Mouse (Mus musculus): ENCODE measurements around the gene Gpd2. TPM values are rescaled to one million over a fixed set of nuclear protein-coding genes. Genes with fewer than 3 reads are reported as not detected.

Gene Gpd2
- polyA plus RNA-seq, 1 experiment, result 11.1 TPM

DNA sequence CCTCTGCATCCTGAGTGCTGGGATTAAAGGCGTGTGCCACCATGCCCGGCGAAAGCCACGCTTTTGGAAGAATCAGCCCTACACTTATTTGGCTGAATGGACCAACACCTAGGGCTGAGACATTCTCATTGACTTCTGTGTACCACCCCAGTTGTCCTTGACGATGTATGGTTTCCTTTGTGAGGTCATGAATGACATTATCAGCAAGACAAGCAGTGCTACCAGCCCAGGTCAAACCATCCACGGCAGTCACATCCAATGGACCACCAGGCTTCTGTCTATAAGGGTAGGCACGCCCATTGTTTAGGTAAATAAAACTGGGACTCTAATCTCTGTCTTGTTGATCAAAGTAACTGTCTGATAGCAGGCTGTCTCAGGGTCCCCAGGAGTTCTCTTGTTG lies 27.5 kb downstream of the Gpd2 start:
- H3ac ChIP-seq (ENCODE audit: control insufficient read depth, insufficient read length), result no peak overlapping the region

GRCm38 (mm10) chr2:57266679-57267393 lies 29.4 kb downstream of the Gpd2 start:
- Histone ChIP-seq H3K36me3 (ENCODE audit: control insufficient read depth, insufficient read depth) (peaks cover 3% of the 10 kb centered on the region), H3K4me2 (ENCODE audit: low read depth) (no peak overlapping the region), H3K27me3 (ENCODE audit: control insufficient read depth, insufficient read depth, insufficient read length) (no peaks in the 10 kb centered on the region), H3ac (ENCODE audit: control insufficient read depth, insufficient read length) (no peak overlapping the region), H3K4me3 (no peak overlapping the region), H3K79me2 (ENCODE audit: control insufficient read depth, insufficient read depth) (peaks cover 10% of the 10 kb centered on the region)
- TF ChIP-seq MYOG (IDR thresholded peaks at IDR 0.05; ENCODE audit: control insufficient read depth in 1 of 3, insufficient read depth in 1 of 3, insufficient read length in 2 of 3, low read depth in 2 of 3), result no peak
- TF ChIP-seq USF1 (IDR thresholded peaks at IDR 0.05; ENCODE audit: low read depth), result no peak
- TF ChIP-seq POLR2A (IDR thresholded peaks at IDR 0.05; ENCODE audit: insufficient read length, low read depth), result no peak
- TF ChIP-seq REST (IDR thresholded peaks at IDR 0.05; ENCODE audit: insufficient read depth, insufficient read length), result no peak
- no peak for TF ChIP-seq MAX (IDR thresholded peaks at IDR 0.05; ENCODE audit: low read depth)
- TF ChIP-seq CEBPB (IDR thresholded peaks at IDR 0.05; ENCODE audit: insufficient read depth, poor library complexity, severe bottlenecking), result no peak
- TF ChIP-seq POLR2AphosphoS2 (IDR thresholded peaks at IDR 0.05; ENCODE audit: insufficient read length, low read depth), result no peak
- no peak for TF ChIP-seq TCF3 (IDR thresholded peaks at IDR 0.05; ENCODE audit: insufficient read length, low read depth)
- no peak for TF ChIP-seq E2F4 (IDR thresholded peaks at IDR 0.05; ENCODE audit: insufficient read depth)
- no peak for TF ChIP-seq TCF12 (IDR thresholded peaks at IDR 0.05; ENCODE audit: insufficient read depth, poor library complexity, severe bottlenecking)
- no peak for TF ChIP-seq MYOD1 (IDR thresholded peaks at IDR 0.05; ENCODE audit: control insufficient read depth in 1 of 3, insufficient read length in 2 of 3, low read depth in 2 of 3)
- no peak for TF ChIP-seq SRF (IDR thresholded peaks at IDR 0.05; ENCODE audit: control insufficient read depth, insufficient read length, low read depth)

More for the DNA sequence above, 27.5 kb downstream of the Gpd2 start:
- H3K27me3 ChIP-seq (ENCODE audit: control insufficient read depth, insufficient read depth, insufficient read length), result no peaks in the 10 kb centered on the region
- H3K79me2 ChIP-seq (ENCODE audit: control insufficient read depth, insufficient read depth), result peaks cover 20% of the 10 kb centered on the region
- no peak overlapping the region for H3K4me2 ChIP-seq (ENCODE audit: low read depth)
- peaks cover 3% of the 10 kb centered on the region for H3K36me3 ChIP-seq (ENCODE audit: control insufficient read depth, insufficient read depth)
- H3K4me3 ChIP-seq, result no peak overlapping the region
- no peak for TF ChIP-seq CEBPB (IDR thresholded peaks at IDR 0.05; ENCODE audit: insufficient read depth, poor library complexity, severe bottlenecking)
- no peak for TF ChIP-seq TCF12 (IDR thresholded peaks at IDR 0.05; ENCODE audit: insufficient read depth, poor library complexity, severe bottlenecking)
- no peak for TF ChIP-seq REST (IDR thresholded peaks at IDR 0.05; ENCODE audit: insufficient read depth, insufficient read length)
- TF ChIP-seq SRF (IDR thresholded peaks at IDR 0.05; ENCODE audit: control insufficient read depth, insufficient read length, low read depth), result no peak
- no peak for TF ChIP-seq POLR2AphosphoS2 (IDR thresholded peaks at IDR 0.05; ENCODE audit: insufficient read length, low read depth)

DNA sequence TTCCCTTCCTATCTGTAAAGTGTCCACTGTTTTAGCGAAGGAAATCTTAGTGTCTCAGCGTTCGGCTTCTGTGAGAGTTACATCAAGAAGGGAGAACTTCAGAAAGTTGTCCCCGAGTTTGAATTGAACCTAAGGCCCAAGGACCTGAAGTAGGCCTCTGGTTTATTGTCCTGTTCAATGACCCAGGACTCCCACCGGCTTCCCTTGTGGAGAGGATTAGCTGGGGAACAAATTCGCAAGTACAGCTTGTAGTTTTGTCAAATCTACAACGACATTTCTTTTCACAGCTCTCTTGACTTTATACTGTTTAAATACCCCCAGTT lies 29.9 kb downstream of the Gpd2 start:
- H3K36me3 ChIP-seq (ENCODE audit: control insufficient read depth, insufficient read depth), result peaks cover 3% of the 10 kb centered on the region
- H3K27me3 ChIP-seq (ENCODE audit: control insufficient read depth, insufficient read depth, insufficient read length), result no peaks in the 10 kb centered on the region
- TF ChIP-seq USF1 (IDR thresholded peaks at IDR 0.05; ENCODE audit: low read depth) (no peak), TCF3 (IDR thresholded peaks at IDR 0.05; ENCODE audit: insufficient read length, low read depth) (no peak), SRF (IDR thresholded peaks at IDR 0.05; ENCODE audit: control insufficient read depth, insufficient read length, low read depth) (no peak), E2F4 (IDR thresholded peaks at IDR 0.05; ENCODE audit: insufficient read depth) (no peak), MYOG (IDR thresholded peaks at IDR 0.05; ENCODE audit: control insufficient read depth in 1 of 3, insufficient read depth in 1 of 3, insufficient read length in 2 of 3, low read depth in 2 of 3) (no peak), POLR2AphosphoS2 (IDR thresholded peaks at IDR 0.05; ENCODE audit: insufficient read length, low read depth) (no peak)
- H3K4me2 ChIP-seq (ENCODE audit: low read depth), result no peak overlapping the region
- H3K79me2 ChIP-seq (ENCODE audit: control insufficient read depth, insufficient read depth), result peaks cover 5% of the 10 kb centered on the region
- H3K4me3 ChIP-seq, result no peak overlapping the region
- H3ac ChIP-seq (ENCODE audit: control insufficient read depth, insufficient read length), result no peak overlapping the region

GRCm38 (mm10) chr2:57267896-57268295 lies 30.5 kb downstream of the Gpd2 start:
- Histone ChIP-seq H3ac (ENCODE audit: control insufficient read depth, insufficient read length) (no peak overlapping the region), H3K4me3 (no peak overlapping the region), H3K36me3 (ENCODE audit: control insufficient read depth, insufficient read depth) (peaks cover 3% of the 10 kb centered on the region), H3K79me2 (ENCODE audit: control insufficient read depth, insufficient read depth) (no peaks in the 10 kb centered on the region), H3K27me3 (ENCODE audit: control insufficient read depth, insufficient read depth, insufficient read length) (no peaks in the 10 kb centered on the region), H3K4me2 (ENCODE audit: low read depth) (no peak overlapping the region)
- no peak for TF ChIP-seq E2F4 (IDR thresholded peaks at IDR 0.05; ENCODE audit: insufficient read depth)
- no peak for TF ChIP-seq POLR2AphosphoS2 (IDR thresholded peaks at IDR 0.05; ENCODE audit: insufficient read length, low read depth)
- TF ChIP-seq TCF12 (IDR thresholded peaks at IDR 0.05; ENCODE audit: insufficient read depth, poor library complexity, severe bottlenecking), result no peak
- TF ChIP-seq MAX (IDR thresholded peaks at IDR 0.05; ENCODE audit: low read depth), result no peak
- no peak for TF ChIP-seq TCF3 (IDR thresholded peaks at IDR 0.05; ENCODE audit: insufficient read length, low read depth)
- no peak for TF ChIP-seq REST (IDR thresholded peaks at IDR 0.05; ENCODE audit: insufficient read depth, insufficient read length)
- no peak for TF ChIP-seq CEBPB (IDR thresholded peaks at IDR 0.05; ENCODE audit: insufficient read depth, poor library complexity, severe bottlenecking)
- no peak for TF ChIP-seq POLR2A (IDR thresholded peaks at IDR 0.05; ENCODE audit: insufficient read length, low read depth)
- no peak for TF ChIP-seq MYOG (IDR thresholded peaks at IDR 0.05; ENCODE audit: control insufficient read depth in 1 of 3, insufficient read depth in 1 of 3, insufficient read length in 2 of 3, low read depth in 2 of 3)
- TF ChIP-seq USF1 (IDR thresholded peaks at IDR 0.05; ENCODE audit: low read depth), result no peak

DNA sequence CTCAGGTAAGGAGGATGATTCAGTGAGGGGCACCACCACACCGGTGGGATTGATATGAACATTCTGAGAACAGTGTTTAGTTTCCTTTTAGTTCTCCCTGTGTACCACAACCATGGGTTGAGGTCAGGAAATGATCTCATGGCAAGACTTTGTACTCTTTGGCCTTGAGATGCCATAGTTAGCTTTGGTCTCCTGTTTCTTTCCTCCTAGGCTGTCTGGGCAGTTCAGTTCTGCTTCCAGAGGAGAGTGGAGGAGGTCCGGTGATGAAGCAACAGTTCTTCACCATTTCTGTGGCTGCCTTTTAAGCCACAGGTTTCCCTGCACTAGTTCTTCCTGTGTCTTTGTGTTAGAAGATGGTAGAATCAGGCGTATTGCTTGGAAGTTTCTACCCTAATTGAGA lies 31.4 kb downstream of the Gpd2 start:
- Histone ChIP-seq H3K36me3 (ENCODE audit: control insufficient read depth, insufficient read depth) (peaks cover 3% of the 10 kb centered on the region), H3K4me3 (no peak overlapping the region), H3K4me2 (ENCODE audit: low read depth) (no peak overlapping the region), H3ac (ENCODE audit: control insufficient read depth, insufficient read length) (no peak overlapping the region), H3K79me2 (ENCODE audit: control insufficient read depth, insufficient read depth) (no peaks in the 10 kb centered on the region), H3K27me3 (ENCODE audit: control insufficient read depth, insufficient read depth, insufficient read length) (no peaks in the 10 kb centered on the region)
- no peak for TF ChIP-seq CEBPB (IDR thresholded peaks at IDR 0.05; ENCODE audit: insufficient read depth, poor library complexity, severe bottlenecking)
- no peak for TF ChIP-seq E2F4 (IDR thresholded peaks at IDR 0.05; ENCODE audit: insufficient read depth)
- no peak for TF ChIP-seq POLR2A (IDR thresholded peaks at IDR 0.05; ENCODE audit: insufficient read length, low read depth)
- TF ChIP-seq REST (IDR thresholded peaks at IDR 0.05; ENCODE audit: insufficient read depth, insufficient read length), result no peak
- TF ChIP-seq TCF3 (IDR thresholded peaks at IDR 0.05; ENCODE audit: insufficient read length, low read depth), result no peak
- no peak for TF ChIP-seq POLR2AphosphoS2 (IDR thresholded peaks at IDR 0.05; ENCODE audit: insufficient read length, low read depth)
- TF ChIP-seq MYOG (IDR thresholded peaks at IDR 0.05; ENCODE audit: control insufficient read depth in 1 of 3, insufficient read depth in 1 of 3, insufficient read length in 2 of 3, low read depth in 2 of 3), result no peak
- TF ChIP-seq TCF12 (IDR thresholded peaks at IDR 0.05; ENCODE audit: insufficient read depth, poor library complexity, severe bottlenecking), result no peak
- no peak for TF ChIP-seq SRF (IDR thresholded peaks at IDR 0.05; ENCODE audit: control insufficient read depth, insufficient read length, low read depth)
- no peak for TF ChIP-seq USF1 (IDR thresholded peaks at IDR 0.05; ENCODE audit: low read depth)
